Mouse (Mus musculus): ENCODE measurements around the gene Rexo2. TPM values are rescaled to one million over a fixed set of nuclear protein-coding genes. Genes with fewer than 3 reads are reported as not detected.

Gene Rexo2
- total and polyA plus RNA-seq, 3 experiments: 190 to 338 TPM; not detected in 1

GRCm38 (mm10) chr9:48476236-48477165, 3.9 kb downstream of the Rexo2 start (continued):
- TF ChIP-seq USF2 (IDR thresholded peaks at IDR 0.05; ENCODE audit: borderline replicate concordance in 1 of 2, insufficient read depth in 1 of 2, low read depth in 1 of 2, low read length in 2 of 2) (no peak), NELFE (IDR thresholded peaks at IDR 0.05; ENCODE audit: low read depth, low read length) (no peak), NRF1 (IDR thresholded peaks at IDR 0.05; ENCODE audit: insufficient read depth, low read depth, low read length, poor library complexity, severe bottlenecking) (peak; percentile 36; the same call in 1 of the 2 replicates), MAFK (IDR thresholded peaks at IDR 0.05; ENCODE audit: borderline replicate concordance, low read depth, low read length) (no peak), CHD1 (IDR thresholded peaks at IDR 0.05; ENCODE audit: low read depth, low read length) (no peak), ZNF384 (IDR thresholded peaks at IDR 0.05; ENCODE audit: low read depth, low read length) (no peak), MAZ (IDR thresholded peaks at IDR 0.05; ENCODE audit: low read depth, low read length) (no peak), CTCF (IDR thresholded peaks at IDR 0.05 in 2 of 3, conservative IDR thresholded peaks at IDR 0.05 in 1 of 3; ENCODE audit: control insufficient read depth in 1 of 3, insufficient read depth in 1 of 3, low read depth in 2 of 3, low read length in 3 of 3, poor library complexity in 1 of 3, severe bottlenecking in 1 of 3) (no peak), SIN3A (IDR thresholded peaks at IDR 0.05; ENCODE audit: low read length) (peak; percentile 90), CHD2 (IDR thresholded peaks at IDR 0.05; ENCODE audit: low read length) (no peak), MEF2A (IDR thresholded peaks at IDR 0.05; ENCODE audit: extremely low read depth, insufficient replicate concordance, low read depth, low read length, poor library complexity, severe bottlenecking) (no peak), POLR2AphosphoS5 (IDR thresholded peaks at IDR 0.05; ENCODE audit: borderline replicate concordance, low read depth, low read length) (no peak), GATA1 (IDR thresholded peaks at IDR 0.05; ENCODE audit: low read depth, low read length) (peak; percentile 84), POLR2A (IDR thresholded peaks at IDR 0.05; ENCODE audit: control insufficient read depth in 1 of 2, insufficient read depth in 1 of 2, low read depth in 1 of 2, low read length in 2 of 2, poor library complexity in 1 of 2) (peak in 1 of 2 experiments; percentile 38; a peak in 2 of 4 replicates), UBTF (IDR thresholded peaks at IDR 0.05; ENCODE audit: borderline replicate concordance, insufficient read depth, low read depth, low read length) (no peak), JUND (IDR thresholded peaks at IDR 0.05; ENCODE audit: low read depth, low read length) (no peak), MAX (IDR thresholded peaks at IDR 0.05; ENCODE audit: low read length) (peak; percentile 91), USF1 (IDR thresholded peaks at IDR 0.05; ENCODE audit: low read depth, low read length) (peak; percentile 52; the same call in 1 of the 2 replicates)

- TF ChIP-seq TAL1 (IDR thresholded peaks at IDR 0.05; ENCODE audit: low read length) (no peak), MAZ (IDR thresholded peaks at IDR 0.05; ENCODE audit: low read depth, low read length) (no peak), POLR2A (IDR thresholded peaks at IDR 0.05; ENCODE audit: control insufficient read depth in 1 of 2, insufficient read depth in 1 of 2, low read depth in 1 of 2, low read length in 2 of 2, poor library complexity in 1 of 2) (no peak), UBTF (IDR thresholded peaks at IDR 0.05; ENCODE audit: borderline replicate concordance, insufficient read depth, low read depth, low read length) (no peak), EP300 (IDR thresholded peaks at IDR 0.05; ENCODE audit: low read depth in 1 of 2, low read length in 2 of 2) (no peak), MAFK (IDR thresholded peaks at IDR 0.05; ENCODE audit: borderline replicate concordance, low read depth, low read length) (no peak)
- Histone ChIP-seq H3K4me3 (ENCODE audit: control insufficient read depth in 1 of 2, insufficient read depth in 1 of 2, low read depth in 2 of 2, low read length in 2 of 2) (no peak overlapping the region), H3K36me3 (ENCODE audit: control insufficient read depth in 1 of 2, insufficient read depth in 2 of 2, low read length in 2 of 2) (peaks cover 21 to 31% of the 10 kb centered on the region in 2 experiments), H3K27ac (ENCODE audit: control insufficient read depth, low read depth, low read length) (no peak overlapping the region), H3K79me2 (ENCODE audit: control insufficient read depth, insufficient read depth, low read length, poor library complexity) (peaks cover 19% of the 10 kb centered on the region; the same call in 1 of the 2 replicates), H3K27me3 (ENCODE audit: control insufficient read depth in 1 of 2, insufficient read depth in 2 of 2, low read length in 2 of 2) (no peaks in the 10 kb centered on the region), H3K9me3 (replicated peaks; ENCODE audit: insufficient read depth, low read length) (no peaks in the 10 kb centered on the region), H3K9ac (ENCODE audit: control insufficient read depth, low read depth, low read length, poor library complexity, severe bottlenecking) (no peak overlapping the region), H3K4me1 (ENCODE audit: control insufficient read depth in 1 of 2, insufficient read depth in 2 of 2, low read length in 2 of 2) (peaks cover 9 to 16% of the 10 kb centered on the region in 2 experiments)
- DNase-seq (ENCODE audit: low read depth, low spot score): no peak
These were observed 6.1 kb downstream of the Rexo2 start for GRCm38 (mm10) chr9:48474367-48474766.

All from MEL (cell line).